Mouse (Mus musculus) neutrophil, adult 5-6 weeks (primary cell): Measurements from ENCODE around the gene Hacd2. TPM values are rescaled to one million over a fixed set of nuclear protein-coding genes. Genes with fewer than 3 reads are reported as not detected.

Experiments
- ATAC-seq: fragments of 151-379, 151-347 bp; 2 replicates; pipeline ENCODE4 v1.8.0; 2017; ENCODE audit warnings: mild to moderate bottlenecking, moderate TSS enrichment; ENCODE audit not compliant: insufficient number of reproducible peaks, poor library complexity, low FRiP score, severe bottlenecking; ENCODE audit errors: extremely low read depth
- total RNA-seq: library from RNA; stranded (forward); fragments of 200-1000 nt; gene quantifications from 2 replicates; pipeline ENCODE4 v1.2.3, GENCODE M21; 2017

The Hacd2 gene
- total RNA-seq, result 7.1 and 9.5 TPM in 2 replicates

- ATAC-seq, result peak; percentile 97
Measured at GRCm38 (mm10) chr16:35022242-35023137, at the start of gene Hacd2. Hacd2 (plus strand) TSS chr16:35022428.

GRCm38 (mm10) chr16:34972471-34972870 lies 49.8 kb upstream of the Hacd2 start:
- no peak for ATAC-seq

GRCm38 (mm10) chr16:34975544-34975943 lies 46.7 kb upstream of the Hacd2 start:
- no peak for ATAC-seq

GRCm38 (mm10) chr16:34976630-34977029 lies 45.6 kb upstream of the Hacd2 start:
- no peak for ATAC-seq

- no peak for ATAC-seq
Measured at GRCm38 (mm10) chr16:34978018-34978417, 44.2 kb upstream of the Hacd2 start.

DNA sequence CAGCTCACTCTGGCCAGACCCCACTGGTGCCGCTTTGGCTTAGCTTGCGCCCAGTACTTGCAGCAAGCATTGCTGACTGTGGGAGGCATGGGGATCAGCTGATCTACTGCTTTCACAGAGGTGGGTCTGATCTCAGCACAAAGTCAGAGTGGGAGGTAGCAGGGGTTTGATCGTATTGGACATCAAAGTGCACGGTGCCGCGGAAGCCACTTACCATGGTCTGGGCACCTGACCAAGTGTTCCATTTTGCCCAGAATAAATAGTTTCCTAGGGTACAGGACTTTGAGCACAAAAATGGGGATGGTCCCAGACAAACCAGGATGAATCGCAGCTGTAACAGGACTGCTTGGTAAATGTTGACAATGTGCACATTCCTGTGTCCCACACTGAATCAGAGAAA lies 41.2 kb upstream of the Hacd2 start:
- ATAC-seq, result no peak

- ATAC-seq, result 0 out of 2 replicates have a peak, but pooled peaks have one; percentile 17
Measured at GRCm38 (mm10) chr16:34984203-34985030, 37.8 kb upstream of the Hacd2 start.

DNA sequence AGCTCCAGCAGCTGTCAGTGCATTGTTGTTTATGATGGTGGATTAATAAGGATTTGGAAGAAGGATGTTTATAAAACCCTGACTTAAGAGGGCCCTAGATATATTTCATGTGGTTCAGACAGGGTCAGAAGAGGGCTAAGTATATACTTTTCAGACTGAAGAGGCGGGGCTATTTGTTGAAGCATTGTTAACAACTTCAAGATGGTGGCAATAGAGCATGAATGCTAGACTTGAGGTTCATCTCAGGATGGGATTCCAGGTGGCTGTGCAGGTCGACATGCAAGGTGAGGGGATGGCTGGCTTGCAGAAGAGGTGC lies 37.2 kb upstream of the Hacd2 start:
- no peak for ATAC-seq

GRCm38 (mm10) chr16:34986211-34986825 lies 35.9 kb upstream of the Hacd2 start:
- ATAC-seq, result no peak

GRCm38 (mm10) chr16:34991365-34991764 lies 30.9 kb upstream of the Hacd2 start:
- ATAC-seq, result no peak

DNA sequence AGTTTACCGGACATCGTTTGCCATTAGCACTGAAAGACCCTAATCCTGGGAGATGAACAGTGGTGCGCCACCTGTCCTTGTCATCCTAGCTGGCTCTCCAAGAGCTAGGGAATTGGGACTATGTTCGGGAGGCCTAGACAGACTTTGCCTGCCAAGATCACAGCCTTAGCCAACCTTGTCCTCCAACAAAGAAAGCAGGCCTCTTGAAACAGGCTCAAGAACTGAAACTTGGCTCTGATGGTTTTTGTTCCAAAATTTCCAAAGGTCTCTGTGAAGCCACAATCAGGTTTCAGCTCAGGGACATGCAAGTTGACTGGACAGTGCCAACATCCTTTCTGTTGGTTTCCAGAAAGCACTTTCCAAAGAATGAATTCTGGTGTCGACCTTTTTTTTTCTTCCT lies 29.4 kb upstream of the Hacd2 start:
- ATAC-seq, result no peak

GRCm38 (mm10) chr16:34993694-34994330 lies 28.4 kb upstream of the Hacd2 start:
- no peak for ATAC-seq

DNA sequence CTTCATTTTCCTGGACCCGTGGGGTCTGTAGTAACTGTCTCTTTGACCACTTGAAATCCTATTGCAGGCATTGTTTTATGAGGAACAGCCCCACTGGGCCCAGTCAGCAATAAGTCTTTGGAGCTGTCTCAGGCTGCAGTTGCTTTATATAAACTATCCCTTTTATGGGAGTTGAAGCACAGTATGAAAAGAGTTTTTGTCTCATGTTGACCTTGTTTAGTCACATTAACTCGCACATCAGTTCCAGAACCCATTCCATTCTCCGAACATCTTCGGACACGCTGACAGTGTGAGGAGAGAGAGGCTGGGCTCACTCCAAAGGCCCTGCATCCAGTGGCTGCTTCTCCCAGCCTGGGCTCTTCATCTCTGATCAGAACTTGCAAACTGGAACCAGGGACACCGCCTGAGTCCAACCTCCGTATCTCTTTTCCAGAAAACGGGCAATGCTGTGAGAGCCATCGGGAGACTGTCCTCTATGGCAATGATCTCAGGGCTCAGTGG lies 27.5 kb upstream of the Hacd2 start:
- ATAC-seq, result no peak

DNA sequence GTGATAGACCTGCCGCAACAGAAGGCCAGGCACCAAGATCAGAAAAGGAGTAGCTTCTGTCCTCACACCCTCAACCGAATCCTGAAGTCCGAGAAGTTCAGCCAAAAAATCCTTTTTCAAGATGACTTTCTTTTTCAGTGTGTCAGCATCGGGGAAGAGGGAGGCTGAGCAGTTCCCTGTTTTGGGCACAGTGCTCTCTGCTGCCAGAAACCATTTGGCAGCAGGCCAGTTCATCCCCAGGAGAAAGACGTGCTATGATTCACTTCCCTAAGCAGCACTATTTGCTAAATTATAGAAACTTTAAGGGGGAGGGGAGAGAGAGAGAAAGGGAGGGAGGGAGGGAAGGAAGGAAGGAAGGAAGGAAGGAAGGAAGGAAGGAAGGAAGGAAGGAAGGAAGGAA lies 26.1 kb upstream of the Hacd2 start:
- no peak for ATAC-seq

DNA sequence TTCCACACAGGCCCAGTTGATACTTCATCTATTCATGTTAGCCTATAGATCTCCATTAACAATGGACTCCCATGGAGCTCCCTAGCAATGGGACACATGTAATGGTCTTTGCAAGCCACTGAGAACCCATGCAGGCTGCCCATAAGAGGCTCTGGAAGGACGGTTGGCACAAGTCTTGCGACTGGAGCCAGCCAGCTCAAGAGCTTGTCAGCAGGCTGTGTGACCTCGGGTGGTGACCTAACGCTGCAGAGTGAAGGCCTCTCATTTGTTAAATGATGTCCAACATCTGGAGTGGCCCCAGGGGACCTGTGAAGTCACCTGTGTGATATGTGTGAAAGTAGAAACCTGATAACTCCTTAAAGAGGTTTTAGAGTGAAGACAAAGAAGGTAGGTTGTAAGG lies 25.2 kb upstream of the Hacd2 start:
- no peak for ATAC-seq

GRCm38 (mm10) chr16:34997576-34997975 lies 24.7 kb upstream of the Hacd2 start:
- ATAC-seq, result no peak

DNA sequence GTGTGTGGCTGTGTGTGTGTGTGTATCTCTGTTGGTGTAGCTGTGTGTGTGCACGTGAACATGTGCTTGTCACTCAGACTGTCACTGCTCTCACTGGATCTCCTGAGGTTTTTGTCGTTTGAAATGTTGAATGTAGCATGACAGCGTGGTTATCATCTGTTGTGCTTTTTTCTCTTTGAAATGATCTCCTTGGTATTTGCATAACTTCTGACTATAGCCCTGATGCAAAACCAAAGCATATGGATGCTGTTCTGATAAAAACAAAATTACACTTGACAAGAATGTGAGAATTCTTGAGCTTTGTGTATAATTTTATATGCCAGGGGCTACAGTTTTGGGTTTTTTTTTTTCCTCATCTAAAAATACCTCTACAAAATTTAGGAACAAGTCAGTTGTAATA lies 23.2 kb upstream of the Hacd2 start:
- ATAC-seq, result no peak

GRCm38 (mm10) chr16:34999986-35000385 lies 22.2 kb upstream of the Hacd2 start:
- no peak for ATAC-seq

DNA sequence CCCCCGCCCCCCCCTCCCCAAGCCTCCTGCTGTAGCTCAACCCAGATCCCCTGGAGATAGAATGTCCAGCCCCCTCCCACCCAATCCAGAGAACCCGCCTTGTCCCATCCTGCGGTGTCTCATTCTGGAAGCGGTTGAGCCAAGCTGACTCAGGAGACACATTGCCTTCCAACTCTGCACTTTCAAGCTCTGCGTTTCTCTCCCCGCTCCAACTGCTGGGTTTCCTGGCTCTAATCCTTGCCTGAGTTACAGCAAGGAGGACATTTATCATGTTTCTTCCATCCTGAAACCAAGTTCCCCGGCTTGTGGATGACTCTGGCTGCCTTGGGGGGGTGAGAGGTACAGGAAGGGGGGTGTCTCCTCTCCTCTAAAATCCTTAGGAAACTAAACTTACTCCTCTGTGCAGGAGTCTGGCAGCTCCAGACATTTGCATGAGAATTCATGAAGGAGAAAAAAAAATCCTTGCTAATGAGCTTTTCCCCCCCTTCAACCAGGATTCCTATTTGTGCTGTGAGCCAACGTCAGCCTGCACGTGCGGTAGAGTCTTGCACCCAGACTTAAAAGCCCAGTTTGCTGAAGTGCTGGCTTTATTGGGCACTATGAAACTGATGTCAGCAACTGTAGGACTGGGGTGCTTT lies 21.2 kb upstream of the Hacd2 start:
- no peak for ATAC-seq
